Mouse (Mus musculus): ENCODE results near the gene Tmc8. TPM values are rescaled to one million over a fixed set of nuclear protein-coding genes. Genes with fewer than 3 reads are reported as not detected.
"Not testable (repeated sequence)": the region's sequence is repeated elsewhere in the genome, so short reads cannot be mapped to it uniquely, and the experiment has no call there.

Gene Tmc8
- polyA plus RNA-seq, 1 experiment: 59.6 TPM

DNA sequence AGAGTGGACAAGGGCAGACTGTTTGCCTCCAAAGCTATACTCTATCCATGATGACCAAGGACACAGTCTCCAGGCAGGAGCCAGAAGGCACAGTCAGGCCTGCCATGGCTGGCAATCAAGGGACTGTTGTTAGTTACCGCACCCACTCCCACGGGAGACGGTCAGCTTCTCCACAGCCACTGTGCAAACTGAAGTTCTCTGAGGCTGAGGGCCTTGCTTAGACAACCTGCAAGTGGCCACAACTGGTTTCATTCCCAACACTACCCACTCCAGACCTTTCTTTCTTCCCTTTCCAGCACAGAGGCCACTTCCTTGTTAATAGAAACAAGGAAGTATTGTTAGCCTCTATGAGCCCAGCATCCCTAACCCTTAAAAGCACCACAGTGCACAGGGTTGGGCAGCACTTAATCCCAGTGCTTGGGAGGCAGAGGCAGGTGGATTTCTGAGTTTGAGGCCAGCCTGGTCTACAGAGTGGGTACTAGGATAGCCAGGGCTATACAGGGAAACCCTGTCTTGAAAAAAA, 21.4 kb downstream of the Tmc8 start:
- Histone ChIP-seq H3K4me1 (ENCODE audit: control insufficient read depth, insufficient read depth, insufficient read length, low read length) (peaks cover 4% of the 10 kb centered on the region; the same call in 1 of the 2 replicates), H3K27ac (ENCODE audit: insufficient read depth, low read depth, low read length) (no peak overlapping the region), H3K36me3 (ENCODE audit: control insufficient read depth, insufficient read depth, low read length) (no peaks in the 10 kb centered on the region), H3K27me3 (ENCODE audit: control insufficient read depth, insufficient read depth, low read length) (no peaks in the 10 kb centered on the region), H3K4me3 (ENCODE audit: low read depth, low read length) (no peak overlapping the region)
- WGBS: 63% methylated on average over 3 of the region's 3 CpGs
- TF ChIP-seq CTCF (IDR thresholded peaks at IDR 0.05; ENCODE audit: extremely low read depth, insufficient read length, insufficient replicate concordance, low read depth, low read length): no peak
- no peak for TF ChIP-seq POLR2A (IDR thresholded peaks at IDR 0.05; ENCODE audit: low read depth, low read length)

- WGBS: 91% methylated on average over 6 of the region's 6 CpGs
- Histone ChIP-seq H3K27me3 (ENCODE audit: control insufficient read depth, insufficient read depth, low read length) (no peaks in the 10 kb centered on the region), H3K27ac (ENCODE audit: insufficient read depth, low read depth, low read length) (no peak overlapping the region), H3K4me3 (ENCODE audit: low read depth, low read length) (no peak overlapping the region), H3K36me3 (ENCODE audit: control insufficient read depth, insufficient read depth, low read length) (no peaks in the 10 kb centered on the region), H3K4me1 (ENCODE audit: control insufficient read depth, insufficient read depth, insufficient read length, low read length) (peaks cover 10% of the 10 kb centered on the region; the same call in 1 of the 2 replicates)
- TF ChIP-seq POLR2A (IDR thresholded peaks at IDR 0.05; ENCODE audit: low read depth, low read length) (no peak), CTCF (IDR thresholded peaks at IDR 0.05; ENCODE audit: extremely low read depth, insufficient read length, insufficient replicate concordance, low read depth, low read length) (no peak)
Observed at GRCm38 (mm10) chr11:117806781-117807180, 24.9 kb downstream of the Tmc8 start.

- Histone ChIP-seq H3K4me3 (ENCODE audit: low read depth, low read length) (peak within 1 kb of the TSS; percentile 92), H3K4me1 (ENCODE audit: control insufficient read depth, insufficient read depth, insufficient read length, low read length) (peaks cover 19% of the 10 kb centered on the region), H3K36me3 (ENCODE audit: control insufficient read depth, insufficient read depth, low read length) (peaks cover 17% of the 10 kb centered on the region), H3K27ac (ENCODE audit: insufficient read depth, low read depth, low read length) (peak within 1 kb of the TSS; percentile 88), H3K27me3 (ENCODE audit: control insufficient read depth, insufficient read depth, low read length) (no peaks in the 10 kb centered on the region)
- TF ChIP-seq CTCF (IDR thresholded peaks at IDR 0.05; ENCODE audit: extremely low read depth, insufficient read length, insufficient replicate concordance, low read depth, low read length) (no peak), POLR2A (IDR thresholded peaks at IDR 0.05; ENCODE audit: low read depth, low read length) (peak; percentile 61; the same call in 1 of the 2 replicates)
- WGBS: under 1% methylated on average over 75 of the region's 75 CpGs
Observed at GRCm38 (mm10) chr11:117809407-117810311, 27.8 kb downstream of the Tmc8 start, which contains the start of the genes Gm20708 and Syngr2. Gm20708 (plus strand) TSS chr11:117809668. Syngr2 (plus strand) TSS chr11:117809668.

GRCm38 (mm10) chr11:117810401-117811046, 28.6 kb downstream of the Tmc8 start:
- Histone ChIP-seq H3K27ac (ENCODE audit: insufficient read depth, low read depth, low read length) (peak overlapping the region; percentile 88), H3K36me3 (ENCODE audit: control insufficient read depth, insufficient read depth, low read length) (peaks cover 21% of the 10 kb centered on the region), H3K4me3 (ENCODE audit: low read depth, low read length) (peak overlapping the region; percentile 92), H3K27me3 (ENCODE audit: control insufficient read depth, insufficient read depth, low read length) (no peaks in the 10 kb centered on the region), H3K4me1 (ENCODE audit: control insufficient read depth, insufficient read depth, insufficient read length, low read length) (peaks cover 25% of the 10 kb centered on the region)
- under 1% methylated on average over 21 of the region's 21 CpGs for WGBS
- TF ChIP-seq CTCF (IDR thresholded peaks at IDR 0.05; ENCODE audit: extremely low read depth, insufficient read length, insufficient replicate concordance, low read depth, low read length) (peak; percentile 22; the same call in 1 of the 2 replicates), POLR2A (IDR thresholded peaks at IDR 0.05; ENCODE audit: low read depth, low read length) (peak; percentile 49)

DNA sequence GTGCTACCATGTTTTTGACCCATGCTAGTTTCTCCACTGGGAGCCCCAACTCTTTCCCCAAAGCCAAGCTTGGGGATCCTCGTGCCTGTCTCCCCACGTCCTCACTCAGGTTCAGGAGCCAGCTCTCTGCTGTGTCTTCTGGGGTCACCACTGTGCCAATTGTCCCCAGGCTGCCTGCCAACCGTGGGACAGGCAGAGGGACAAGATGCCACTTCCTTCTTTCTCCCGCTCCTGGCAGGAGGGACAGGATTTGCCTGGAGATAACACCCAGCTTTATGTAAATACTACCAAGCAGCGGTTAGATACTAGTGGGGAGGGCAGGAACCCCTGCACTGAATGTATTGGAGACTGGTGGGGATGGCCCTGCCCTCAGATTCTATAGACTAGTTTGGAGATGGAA, 32.0 kb downstream of the Tmc8 start:
- Histone ChIP-seq H3K27me3 (ENCODE audit: control insufficient read depth, insufficient read depth, low read length) (no peaks in the 10 kb centered on the region), H3K36me3 (ENCODE audit: control insufficient read depth, insufficient read depth, low read length) (peaks cover 35% of the 10 kb centered on the region), H3K4me3 (ENCODE audit: low read depth, low read length) (no peak overlapping the region), H3K27ac (ENCODE audit: insufficient read depth, low read depth, low read length) (peak overlapping the region; percentile 27), H3K4me1 (ENCODE audit: control insufficient read depth, insufficient read depth, insufficient read length, low read length) (peaks cover 39% of the 10 kb centered on the region)
- TF ChIP-seq POLR2A (IDR thresholded peaks at IDR 0.05; ENCODE audit: low read depth, low read length) (no peak), CTCF (IDR thresholded peaks at IDR 0.05; ENCODE audit: extremely low read depth, insufficient read length, insufficient replicate concordance, low read depth, low read length) (no peak)
- WGBS: 20% methylated on average over 5 of the region's 5 CpGs

- Histone ChIP-seq H3K36me3 (ENCODE audit: control insufficient read depth, insufficient read depth, low read length) (peaks cover 37% of the 10 kb centered on the region), H3K27ac (ENCODE audit: insufficient read depth, low read depth, low read length) (peak overlapping the region; percentile 27; the same call in 1 of the 2 replicates), H3K4me3 (ENCODE audit: low read depth, low read length) (no peak overlapping the region), H3K4me1 (ENCODE audit: control insufficient read depth, insufficient read depth, insufficient read length, low read length) (peaks cover 38% of the 10 kb centered on the region), H3K27me3 (ENCODE audit: control insufficient read depth, insufficient read depth, low read length) (no peaks in the 10 kb centered on the region)
- TF ChIP-seq CTCF (IDR thresholded peaks at IDR 0.05; ENCODE audit: extremely low read depth, insufficient read length, insufficient replicate concordance, low read depth, low read length): no peak
- TF ChIP-seq POLR2A (IDR thresholded peaks at IDR 0.05; ENCODE audit: low read depth, low read length): no peak
- WGBS: 60% methylated on average over 6 of the region's 6 CpGs
Observed at GRCm38 (mm10) chr11:117814704-117815366, 33.0 kb downstream of the Tmc8 start.

GRCm38 (mm10) chr11:117815850-117816249, 34.0 kb downstream of the Tmc8 start:
- H3K36me3 ChIP-seq (ENCODE audit: control insufficient read depth, insufficient read depth, low read length): peaks cover 43% of the 10 kb centered on the region
- H3K27me3 ChIP-seq (ENCODE audit: control insufficient read depth, insufficient read depth, low read length); H3K4me3 ChIP-seq (ENCODE audit: low read depth, low read length); H3K27ac ChIP-seq (ENCODE audit: insufficient read depth, low read depth, low read length): not testable (repeated sequence)
- peaks cover 40% of the 10 kb centered on the region for H3K4me1 ChIP-seq (ENCODE audit: control insufficient read depth, insufficient read depth, insufficient read length, low read length)
- WGBS: 71% methylated on average over 9 of the region's 9 CpGs

Measured in small intestine, adult 2 months (tissue).